Mouse (Mus musculus): ENCODE data around the gene Hspb1. TPM values are rescaled to one million over a fixed set of nuclear protein-coding genes. Genes with fewer than 3 reads are reported as not detected.

Hspb1 gene
- polyA plus RNA-seq, 1 experiment from 2014 or later = 149 TPM

GRCm38 (mm10) chr5:135903551-135904151 is 15.9 kb downstream of the Hspb1 start:
- Histone ChIP-seq H3K9ac (peak overlapping the region; percentile 69), H3K9me3 (no peaks in the 10 kb centered on the region), H3K4me2 (peak overlapping the region; percentile 81), H3K36me3 (peaks cover 25% of the 10 kb centered on the region), H3K4me3 (peak overlapping the region; percentile 48), H3K27me3 (no peaks in the 10 kb centered on the region), H3K27ac (peak overlapping the region; percentile 69), H3K4me1 (peaks cover 29% of the 10 kb centered on the region)
- ATAC-seq (ENCODE audit: insufficient number of reproducible peaks, insufficient read depth, low FRiP score, low TSS enrichment, low read depth) = peak; percentile 90
- under 1% methylated on average over 30 of the region's 30 CpGs for WGBS

- peak overlapping the region; percentile 69 for H3K27ac ChIP-seq
- H3K4me2 ChIP-seq = peak overlapping the region; percentile 81
Observed at GRCm38 (mm10) chr5:135904259-135904658, 16.5 kb downstream of the Hspb1 start.

GRCm38 (mm10) chr5:135905320-135906225 is 17.9 kb downstream of the Hspb1 start:
- 61% methylated on average over 8 of the region's 8 CpGs for WGBS
- H3K4me3 ChIP-seq = no peak overlapping the region

More at GRCm38 (mm10) chr5:135904259-135904658, 16.5 kb downstream of the Hspb1 start:
- peaks cover 34% of the 10 kb centered on the region for H3K4me1 ChIP-seq
- peaks cover 31% of the 10 kb centered on the region for H3K36me3 ChIP-seq
- ATAC-seq (ENCODE audit: insufficient number of reproducible peaks, insufficient read depth, low FRiP score, low TSS enrichment, low read depth) = no peak
- H3K27me3 ChIP-seq = no peaks in the 10 kb centered on the region
- 59% methylated on average over 5 of the region's 5 CpGs for WGBS
- no peaks in the 10 kb centered on the region for H3K9me3 ChIP-seq
- no peak overlapping the region for H3K9ac ChIP-seq
- H3K4me3 ChIP-seq = peak overlapping the region; percentile 48; the same call in 1 of the 2 replicates

GRCm38 (mm10) chr5:135906846-135907245 is 19.1 kb downstream of the Hspb1 start:
- no peak overlapping the region for H3K9ac ChIP-seq
- H3K27ac ChIP-seq = no peak overlapping the region
- no peak overlapping the region for H3K4me3 ChIP-seq
- 81% methylated on average over 4 of the region's 4 CpGs for WGBS
- H3K36me3 ChIP-seq = peaks cover 56% of the 10 kb centered on the region
- H3K4me2 ChIP-seq = no peak overlapping the region
- ATAC-seq (ENCODE audit: insufficient number of reproducible peaks, insufficient read depth, low FRiP score, low TSS enrichment, low read depth) = no peak
- H3K9me3 ChIP-seq = no peaks in the 10 kb centered on the region
- no peaks in the 10 kb centered on the region for H3K27me3 ChIP-seq
- H3K4me1 ChIP-seq = peaks cover 36% of the 10 kb centered on the region

More at GRCm38 (mm10) chr5:135905320-135906225, 17.9 kb downstream of the Hspb1 start:
- H3K9me3 ChIP-seq = no peaks in the 10 kb centered on the region
- H3K9ac ChIP-seq = no peak overlapping the region
- ATAC-seq (ENCODE audit: insufficient number of reproducible peaks, insufficient read depth, low FRiP score, low TSS enrichment, low read depth) = no peak
- no peaks in the 10 kb centered on the region for H3K27me3 ChIP-seq
- H3K4me2 ChIP-seq = no peak overlapping the region
- H3K4me1 ChIP-seq = peaks cover 36% of the 10 kb centered on the region
- H3K27ac ChIP-seq = 0 out of 2 replicates have a peak overlapping the region, but pooled peaks have one; percentile 8
- peaks cover 44% of the 10 kb centered on the region for H3K36me3 ChIP-seq

GRCm38 (mm10) chr5:135907256-135907655 is 19.5 kb downstream of the Hspb1 start:
- Histone ChIP-seq H3K9ac (no peak overlapping the region), H3K4me2 (no peak overlapping the region), H3K4me3 (no peak overlapping the region), H3K9me3 (no peaks in the 10 kb centered on the region), H3K27ac (no peak overlapping the region), H3K27me3 (no peaks in the 10 kb centered on the region), H3K36me3 (peaks cover 58% of the 10 kb centered on the region), H3K4me1 (peaks cover 36% of the 10 kb centered on the region)
- WGBS = 81% methylated on average over 13 of the region's 13 CpGs
- no peak for ATAC-seq (ENCODE audit: insufficient number of reproducible peaks, insufficient read depth, low FRiP score, low TSS enrichment, low read depth)

- H3K27ac ChIP-seq = no peak overlapping the region; the same call in 1 of the 2 replicates
- no peak overlapping the region for H3K4me2 ChIP-seq
- H3K9ac ChIP-seq = no peak overlapping the region
- peaks cover 33% of the 10 kb centered on the region for H3K4me1 ChIP-seq
- H3K9me3 ChIP-seq = no peaks in the 10 kb centered on the region
- no peaks in the 10 kb centered on the region for H3K27me3 ChIP-seq
- ATAC-seq (ENCODE audit: insufficient number of reproducible peaks, insufficient read depth, low FRiP score, low TSS enrichment, low read depth) = no peak
- peaks cover 61% of the 10 kb centered on the region for H3K36me3 ChIP-seq
- 79% methylated on average over 12 of the region's 12 CpGs for WGBS
- H3K4me3 ChIP-seq = no peak overlapping the region
Observed at GRCm38 (mm10) chr5:135908185-135908584, 20.5 kb downstream of the Hspb1 start.

- no peak overlapping the region for H3K9ac ChIP-seq
- H3K9me3 ChIP-seq = no peaks in the 10 kb centered on the region
- no peak overlapping the region for H3K27ac ChIP-seq
- H3K4me2 ChIP-seq = no peak overlapping the region
- peaks cover 69% of the 10 kb centered on the region for H3K36me3 ChIP-seq
- H3K4me1 ChIP-seq = peaks cover 27% of the 10 kb centered on the region
- no peak overlapping the region for H3K4me3 ChIP-seq
- no peaks in the 10 kb centered on the region for H3K27me3 ChIP-seq
- WGBS = 93% methylated on average over 16 of the region's 16 CpGs
- ATAC-seq (ENCODE audit: insufficient number of reproducible peaks, insufficient read depth, low FRiP score, low TSS enrichment, low read depth) = no peak
Observed at GRCm38 (mm10) chr5:135908989-135909388, 21.3 kb downstream of the Hspb1 start.

GRCm38 (mm10) chr5:135909646-135910045 is 21.9 kb downstream of the Hspb1 start:
- H3K9me3 ChIP-seq = no peaks in the 10 kb centered on the region
- no peak overlapping the region for H3K9ac ChIP-seq
- H3K4me2 ChIP-seq = no peak overlapping the region
- H3K27ac ChIP-seq = no peak overlapping the region; the same call in 1 of the 2 replicates
- no peak overlapping the region for H3K4me3 ChIP-seq
- peaks cover 72% of the 10 kb centered on the region for H3K36me3 ChIP-seq
- no peaks in the 10 kb centered on the region for H3K27me3 ChIP-seq
- no peak for ATAC-seq (ENCODE audit: insufficient number of reproducible peaks, insufficient read depth, low FRiP score, low TSS enrichment, low read depth)
- 88% methylated on average over 10 of the region's 10 CpGs for WGBS
- H3K4me1 ChIP-seq = peaks cover 20% of the 10 kb centered on the region

GRCm38 (mm10) chr5:135910813-135911212 is 23.1 kb downstream of the Hspb1 start:
- Histone ChIP-seq H3K4me3 (no peak overlapping the region), H3K4me2 (no peak overlapping the region)

GRCm38 (mm10) chr5:135911633-135912220 is 24.0 kb downstream of the Hspb1 start:
- Histone ChIP-seq H3K4me2 (no peak overlapping the region), H3K36me3 (peaks cover 78% of the 10 kb centered on the region), H3K9me3 (no peaks in the 10 kb centered on the region), H3K4me3 (no peak overlapping the region), H3K27ac (no peak overlapping the region), H3K27me3 (no peaks in the 10 kb centered on the region), H3K4me1 (peaks cover 9% of the 10 kb centered on the region; the same call in 1 of the 2 replicates), H3K9ac (no peak overlapping the region)
- ATAC-seq (ENCODE audit: insufficient number of reproducible peaks, insufficient read depth, low FRiP score, low TSS enrichment, low read depth) = no peak
- whole genome bisulfite sequencing = 85% methylated on average over 11 of the region's 11 CpGs

More at GRCm38 (mm10) chr5:135910813-135911212, 23.1 kb downstream of the Hspb1 start:
- no peaks in the 10 kb centered on the region for H3K27me3 ChIP-seq
- WGBS = 91% methylated on average over 25 of the region's 25 CpGs
- H3K4me1 ChIP-seq = peaks cover 14% of the 10 kb centered on the region
- ATAC-seq (ENCODE audit: insufficient number of reproducible peaks, insufficient read depth, low FRiP score, low TSS enrichment, low read depth) = no peak
- H3K9ac ChIP-seq = no peak overlapping the region
- H3K36me3 ChIP-seq = peaks cover 74% of the 10 kb centered on the region
- H3K9me3 ChIP-seq = no peaks in the 10 kb centered on the region
- no peak overlapping the region for H3K27ac ChIP-seq

- peaks cover 7% of the 10 kb centered on the region; the same call in 1 of the 2 replicates for H3K4me1 ChIP-seq
- no peaks in the 10 kb centered on the region for H3K27me3 ChIP-seq
- no peaks in the 10 kb centered on the region for H3K9me3 ChIP-seq
- H3K36me3 ChIP-seq = peaks cover 76% of the 10 kb centered on the region
- H3K4me2 ChIP-seq = no peak overlapping the region
- 87% methylated on average over 5 of the region's 5 CpGs for WGBS
- H3K4me3 ChIP-seq = no peak overlapping the region
- H3K27ac ChIP-seq = no peak overlapping the region
- H3K9ac ChIP-seq = no peak overlapping the region
- ATAC-seq (ENCODE audit: insufficient number of reproducible peaks, insufficient read depth, low FRiP score, low TSS enrichment, low read depth) = no peak
Observed at GRCm38 (mm10) chr5:135913201-135913600, 25.5 kb downstream of the Hspb1 start.

Data from embryonic facial prominence, embryonic 13.5 days (tissue).